Mouse (Mus musculus): ENCODE results near the gene Commd3. TPM values are rescaled to one million over a fixed set of nuclear protein-coding genes. Genes with fewer than 3 reads are reported as not detected.

Gene Commd3
- polyA plus RNA-seq, 1 experiment: 58.2 TPM

DNA sequence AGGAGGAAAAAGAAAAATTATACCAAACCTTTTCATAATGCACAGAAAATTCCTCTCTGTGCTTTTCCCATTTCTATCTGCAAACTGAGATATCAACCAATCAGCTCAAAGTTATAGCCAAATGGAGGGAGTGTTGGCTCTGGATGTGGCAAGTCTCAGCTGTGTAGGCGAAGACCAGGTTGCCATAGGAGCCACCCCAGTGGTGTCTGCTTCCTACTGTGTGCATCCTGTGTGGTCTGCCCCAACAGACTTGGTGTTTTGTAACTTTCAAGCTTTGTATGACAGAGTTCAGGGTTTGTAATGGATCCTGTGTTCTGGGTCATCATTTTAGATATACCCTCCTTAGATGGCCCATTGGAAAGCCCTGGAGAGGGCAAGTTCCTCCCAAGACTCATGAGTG, 52.3 kb downstream of the Commd3 start:
- TF ChIP-seq CTCF (IDR thresholded peaks at IDR 0.05; ENCODE audit: control insufficient read depth, insufficient read depth, insufficient replicate concordance, low read depth, low read length): no peak
- Histone ChIP-seq H3K4me1 (ENCODE audit: control insufficient read depth, insufficient read depth, low read length) (no peaks in the 10 kb centered on the region), H3K27me3 (ENCODE audit: control insufficient read depth, insufficient read depth, low read length) (no peaks in the 10 kb centered on the region), H3K36me3 (ENCODE audit: control insufficient read depth, insufficient read depth, low read length) (no peaks in the 10 kb centered on the region), H3K27ac (ENCODE audit: control insufficient read depth, insufficient read depth, low read depth, low read length) (no peak overlapping the region), H3K4me3 (ENCODE audit: control insufficient read depth, low read depth, low read length) (no peak overlapping the region)

Other genes with a start within 250 kb of the Commd3 start
- gene Bmi1, start 4.6 kb downstream of the Commd3 start, polyA plus RNA-seq (2012; rRNA removed): 113 and 166 TPM in 2 replicates
- 97.3 and 108 TPM in 2 replicates for gene Spag6, start 21.6 kb downstream of the Commd3 start, polyA plus RNA-seq (2012; rRNA removed)